Mouse (Mus musculus): Measurements from ENCODE around the gene Ncam1. TPM values are rescaled to one million over a fixed set of nuclear protein-coding genes. Genes with fewer than 3 reads are reported as not detected.

Gene Ncam1
- polyA plus RNA-seq, 1 experiment from 2014 or later = 39.8 TPM

GRCm38 (mm10) chr9:49796618-49797507 lies 1.9 kb downstream of the Ncam1 start:
- H3K9ac ChIP-seq (ENCODE audit: low read depth, low read length) = peak overlapping the region; percentile 78
- ATAC-seq (replicated peaks; ENCODE audit: insufficient number of reproducible peaks, low FRiP score, low TSS enrichment) = peak; percentile 58
- H3K4me2 ChIP-seq = peak overlapping the region; percentile 98
- no peaks in the 10 kb centered on the region for H3K36me3 ChIP-seq (ENCODE audit: control insufficient read depth, insufficient read depth, low read length)
- peak overlapping the region; percentile 25; the same call in 1 of the 2 replicates for H3K27ac ChIP-seq (ENCODE audit: low read depth, low read length)
- peak overlapping the region; percentile 81 for H3K4me3 ChIP-seq (ENCODE audit: low read depth, low read length)
- no peaks in the 10 kb centered on the region for H3K9me3 ChIP-seq (replicated peaks; ENCODE audit: control insufficient read depth, low read length)
- H3K27me3 ChIP-seq (ENCODE audit: control insufficient read depth, insufficient read depth, low read length) = no peaks in the 10 kb centered on the region
- under 1% methylated on average over 50 of the region's 52 CpGs for WGBS (ENCODE audit: insufficient replicate concordance)
- H3K4me1 ChIP-seq (ENCODE audit: control insufficient read depth, insufficient read depth, low read length) = no peaks in the 10 kb centered on the region

- Histone ChIP-seq H3K9ac (ENCODE audit: low read depth, low read length) (no peak overlapping the region), H3K4me1 (ENCODE audit: control insufficient read depth, insufficient read depth, low read length) (no peaks in the 10 kb centered on the region), H3K4me3 (ENCODE audit: low read depth, low read length) (no peak overlapping the region), H3K36me3 (ENCODE audit: control insufficient read depth, insufficient read depth, low read length) (no peaks in the 10 kb centered on the region), H3K9me3 (replicated peaks; ENCODE audit: control insufficient read depth, low read length) (no peaks in the 10 kb centered on the region), H3K27me3 (ENCODE audit: control insufficient read depth, insufficient read depth, low read length) (no peaks in the 10 kb centered on the region), H3K27ac (ENCODE audit: low read depth, low read length) (no peak overlapping the region), H3K4me2 (no peak overlapping the region)
- 47% methylated on average over 5 of the region's 5 CpGs for WGBS (ENCODE audit: insufficient replicate concordance)
- ATAC-seq (replicated peaks; ENCODE audit: insufficient number of reproducible peaks, low FRiP score, low TSS enrichment) = no peak
Measured at GRCm38 (mm10) chr9:49795881-49796280, 2.8 kb downstream of the Ncam1 start.

- ATAC-seq (replicated peaks; ENCODE audit: insufficient number of reproducible peaks, low FRiP score, low TSS enrichment) = no peak
- WGBS (ENCODE audit: insufficient replicate concordance) = 46% methylated on average over 6 of the region's 6 CpGs
- no peak overlapping the region for H3K27ac ChIP-seq (ENCODE audit: low read depth, low read length)
- H3K36me3 ChIP-seq (ENCODE audit: control insufficient read depth, insufficient read depth, low read length) = no peaks in the 10 kb centered on the region
- H3K9ac ChIP-seq (ENCODE audit: low read depth, low read length) = no peak overlapping the region
- H3K4me1 ChIP-seq (ENCODE audit: control insufficient read depth, insufficient read depth, low read length) = no peaks in the 10 kb centered on the region
- no peak overlapping the region for H3K4me2 ChIP-seq
- no peaks in the 10 kb centered on the region for H3K9me3 ChIP-seq (replicated peaks; ENCODE audit: control insufficient read depth, low read length)
- no peak overlapping the region for H3K4me3 ChIP-seq (ENCODE audit: low read depth, low read length)
- H3K27me3 ChIP-seq (ENCODE audit: control insufficient read depth, insufficient read depth, low read length) = no peaks in the 10 kb centered on the region
Measured at GRCm38 (mm10) chr9:49793987-49794550, 4.7 kb downstream of the Ncam1 start.

GRCm38 (mm10) chr9:49793241-49793640 lies 5.5 kb downstream of the Ncam1 start:
- H3K36me3 ChIP-seq (ENCODE audit: control insufficient read depth, insufficient read depth, low read length) = no peaks in the 10 kb centered on the region
- H3K27me3 ChIP-seq (ENCODE audit: control insufficient read depth, insufficient read depth, low read length) = no peaks in the 10 kb centered on the region
- no peaks in the 10 kb centered on the region for H3K9me3 ChIP-seq (replicated peaks; ENCODE audit: control insufficient read depth, low read length)
- no peaks in the 10 kb centered on the region for H3K4me1 ChIP-seq (ENCODE audit: control insufficient read depth, insufficient read depth, low read length)
- H3K9ac ChIP-seq (ENCODE audit: low read depth, low read length) = no peak overlapping the region
- 62% methylated on average over 2 of the region's 2 CpGs for WGBS (ENCODE audit: insufficient replicate concordance)
- ATAC-seq (replicated peaks; ENCODE audit: insufficient number of reproducible peaks, low FRiP score, low TSS enrichment) = no peak
- H3K4me3 ChIP-seq (ENCODE audit: low read depth, low read length) = no peak overlapping the region
- H3K4me2 ChIP-seq = no peak overlapping the region
- no peak overlapping the region for H3K27ac ChIP-seq (ENCODE audit: low read depth, low read length)

- Histone ChIP-seq H3K27ac (ENCODE audit: low read depth, low read length) (no peak overlapping the region), H3K4me2 (no peak overlapping the region), H3K9ac (ENCODE audit: low read depth, low read length) (no peak overlapping the region), H3K27me3 (ENCODE audit: control insufficient read depth, insufficient read depth, low read length) (no peaks in the 10 kb centered on the region), H3K4me1 (ENCODE audit: control insufficient read depth, insufficient read depth, low read length) (no peaks in the 10 kb centered on the region), H3K9me3 (replicated peaks; ENCODE audit: control insufficient read depth, low read length) (no peaks in the 10 kb centered on the region), H3K36me3 (ENCODE audit: control insufficient read depth, insufficient read depth, low read length) (no peaks in the 10 kb centered on the region), H3K4me3 (ENCODE audit: low read depth, low read length) (no peak overlapping the region)
- no peak for ATAC-seq (replicated peaks; ENCODE audit: insufficient number of reproducible peaks, low FRiP score, low TSS enrichment)
- 51% methylated on average over 4 of the region's 4 CpGs for WGBS (ENCODE audit: insufficient replicate concordance)
Measured at GRCm38 (mm10) chr9:49792646-49793045, 6.1 kb downstream of the Ncam1 start.

GRCm38 (mm10) chr9:49781016-49781772 lies 17.5 kb downstream of the Ncam1 start:
- Histone ChIP-seq H3K4me1 (ENCODE audit: control insufficient read depth, insufficient read depth, low read length) (no peaks in the 10 kb centered on the region), H3K4me3 (ENCODE audit: low read depth, low read length) (no peak overlapping the region), H3K27me3 (ENCODE audit: control insufficient read depth, insufficient read depth, low read length) (no peaks in the 10 kb centered on the region), H3K36me3 (ENCODE audit: control insufficient read depth, insufficient read depth, low read length) (no peaks in the 10 kb centered on the region), H3K9ac (ENCODE audit: low read depth, low read length) (no peak overlapping the region), H3K9me3 (replicated peaks; ENCODE audit: control insufficient read depth, low read length) (no peaks in the 10 kb centered on the region), H3K27ac (ENCODE audit: low read depth, low read length) (peak overlapping the region; percentile 57; the same call in 1 of the 2 replicates), H3K4me2 (no peak overlapping the region)
- WGBS (ENCODE audit: insufficient replicate concordance) = 54% methylated on average over 9 of the region's 9 CpGs
- ATAC-seq (replicated peaks; ENCODE audit: insufficient number of reproducible peaks, low FRiP score, low TSS enrichment) = no peak

GRCm38 (mm10) chr9:49777015-49777637 lies 21.6 kb downstream of the Ncam1 start:
- Histone ChIP-seq H3K4me1 (ENCODE audit: control insufficient read depth, insufficient read depth, low read length) (no peaks in the 10 kb centered on the region), H3K9ac (ENCODE audit: low read depth, low read length) (no peak overlapping the region), H3K36me3 (ENCODE audit: control insufficient read depth, insufficient read depth, low read length) (no peaks in the 10 kb centered on the region), H3K27me3 (ENCODE audit: control insufficient read depth, insufficient read depth, low read length) (no peaks in the 10 kb centered on the region), H3K4me3 (ENCODE audit: low read depth, low read length) (no peak overlapping the region), H3K9me3 (replicated peaks; ENCODE audit: control insufficient read depth, low read length) (no peaks in the 10 kb centered on the region), H3K4me2 (no peak overlapping the region), H3K27ac (ENCODE audit: low read depth, low read length) (no peak overlapping the region)
- no peak for ATAC-seq (replicated peaks; ENCODE audit: insufficient number of reproducible peaks, low FRiP score, low TSS enrichment)
- WGBS (ENCODE audit: insufficient replicate concordance) = 82% methylated on average over 7 of the region's 7 CpGs

- Histone ChIP-seq H3K9me3 (replicated peaks; ENCODE audit: control insufficient read depth, low read length) (no peaks in the 10 kb centered on the region), H3K4me2 (no peak overlapping the region), H3K9ac (ENCODE audit: low read depth, low read length) (no peak overlapping the region), H3K4me3 (ENCODE audit: low read depth, low read length) (no peak overlapping the region), H3K4me1 (ENCODE audit: control insufficient read depth, insufficient read depth, low read length) (no peaks in the 10 kb centered on the region), H3K27me3 (ENCODE audit: control insufficient read depth, insufficient read depth, low read length) (no peaks in the 10 kb centered on the region), H3K27ac (ENCODE audit: low read depth, low read length) (no peak overlapping the region), H3K36me3 (ENCODE audit: control insufficient read depth, insufficient read depth, low read length) (no peaks in the 10 kb centered on the region)
- no peak for ATAC-seq (replicated peaks; ENCODE audit: insufficient number of reproducible peaks, low FRiP score, low TSS enrichment)
- 56% methylated on average over 2 of the region's 2 CpGs for WGBS (ENCODE audit: insufficient replicate concordance)
Measured at GRCm38 (mm10) chr9:49766634-49767033, 32.1 kb downstream of the Ncam1 start.
